Mouse (Mus musculus) heart, embryonic 16.5 days (tissue): ENCODE results near the gene Grpel1. TPM values are rescaled to one million over a fixed set of nuclear protein-coding genes. Genes with fewer than 3 reads are reported as not detected.
A peak's percentile ranks its signal among the peaks of the same experiment; 100 is the strongest.

Experiments
- ATAC-seq: fragments of 200-750 bp; cut with Nextera tagmentation; replicated peaks from 2 replicates; pipeline ENCODE4 v1.8.0; 2017; ENCODE audit warnings: moderate number of reproducible peaks; ENCODE audit not compliant: insufficient read depth, low FRiP score; ENCODE audit errors: extremely low read depth
- H3K27ac ChIP-seq: fragments of 300-500 bp; sonication (generic); 2 replicates; pipeline ENCODE4 v1.5.1; 2014; ENCODE audit warnings: mild to moderate bottlenecking, low read length, control low read depth, moderate library complexity
- H3K27me3 ChIP-seq: fragments of 300-500 bp; sonication (generic); 2 replicates; pipeline ENCODE4 v1.6.1; 2014; ENCODE audit warnings: low read length, mixed read lengths; ENCODE audit not compliant: control insufficient read depth, insufficient read depth
- H3K36me3 ChIP-seq: fragments of 300-500 bp; sonication (generic); 2 replicates; pipeline ENCODE4 v1.6.1; 2014; ENCODE audit not compliant: control insufficient read depth, insufficient read depth
- H3K4me1 ChIP-seq: fragments of 300-500 bp; sonication (generic); 2 replicates; pipeline ENCODE4 v1.6.1; 2014; ENCODE audit warnings: low read length, mixed read lengths; ENCODE audit not compliant: control insufficient read depth, insufficient read depth
- H3K4me2 ChIP-seq: fragments of 300-500 bp; sonication (generic); 2 replicates; pipeline ENCODE4 v1.6.1; 2014; ENCODE audit warnings: low read depth, mild to moderate bottlenecking, control low read depth, low read length
- H3K4me3 ChIP-seq: fragments of 300-500 bp; sonication (generic); 2 replicates; pipeline ENCODE4 v1.5.1; 2014; ENCODE audit warnings: mild to moderate bottlenecking, control low read depth, low read length
- H3K9ac ChIP-seq: fragments of 300-500 bp; sonication (generic); 2 replicates; pipeline ENCODE4 v1.6.1; 2014; ENCODE audit warnings: low read length, control low read depth
- H3K9me3 ChIP-seq: fragments of 300-500 bp; sonication (generic); replicated peaks from 2 replicates; pipeline ENCODE4 v1.6.1; 2016; ENCODE audit warnings: low read length; ENCODE audit not compliant: control insufficient read depth
- WGBS: fragments of 180-500 bp; shearing (Covaris S2); extraction: QIAGEN DNeasy Blood & Tissue Kit; methylation state at CpG from one replicate; pipeline ENCODE4 v1.1.7; 2014; 5-methylcytosine and 5-hydroxymethylcytosine counted together
- polyA plus RNA-seq: library from polyadenylated mRNA; unstranded; fragments of >200 nt; fragmentation: Nextera tagmentation; extraction: Ambion mirVana; gene quantifications from 2 replicates; pipeline ENCODE4 v1.2.1, GENCODE M21; 2015

The Grpel1 gene
- polyA plus RNA-seq, 1 experiment from 2014 or later: 68.4 TPM

DNA sequence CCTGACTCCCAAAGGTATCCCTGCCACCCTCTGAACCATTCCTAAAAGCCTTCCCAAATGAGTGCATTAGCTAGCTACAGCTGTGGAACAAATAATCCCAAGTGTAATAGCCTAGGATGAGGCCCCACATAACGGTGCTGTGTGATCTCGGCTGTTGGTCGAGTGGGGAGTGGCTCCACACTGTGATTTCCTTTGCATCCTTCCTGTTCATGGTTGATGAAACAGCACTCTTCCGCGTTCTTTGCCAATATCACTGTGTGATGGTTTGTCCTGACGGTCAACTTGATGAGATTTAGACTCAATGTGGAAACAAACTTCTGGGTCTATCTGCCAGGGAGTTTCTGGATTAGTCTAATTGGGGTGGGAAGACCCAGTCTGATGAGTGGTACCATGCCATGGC, 12.0 kb upstream of the Grpel1 start:
- 81% methylated on average over 6 of the region's 6 CpGs for WGBS
- no peaks in the 10 kb centered on the region for H3K9me3 ChIP-seq
- H3K27ac ChIP-seq: no peak overlapping the region
- H3K4me1 ChIP-seq: peaks cover 19% of the 10 kb centered on the region
- no peak overlapping the region for H3K4me2 ChIP-seq
- H3K27me3 ChIP-seq: peaks cover 7% of the 10 kb centered on the region
- no peak for ATAC-seq
- H3K9ac ChIP-seq: no peak overlapping the region
- no peak overlapping the region for H3K4me3 ChIP-seq
- no peaks in the 10 kb centered on the region for H3K36me3 ChIP-seq

GRCm38 (mm10) chr5:36457706-36458105, 7.1 kb upstream of the Grpel1 start:
- no peak overlapping the region for H3K4me3 ChIP-seq
- no peak overlapping the region for H3K9ac ChIP-seq
- H3K27ac ChIP-seq: no peak overlapping the region
- H3K4me1 ChIP-seq: no peaks in the 10 kb centered on the region
- WGBS: 80% methylated on average over 4 of the region's 4 CpGs
- H3K27me3 ChIP-seq: peaks cover 2% of the 10 kb centered on the region
- ATAC-seq: no peak
- no peaks in the 10 kb centered on the region for H3K9me3 ChIP-seq
- no peak overlapping the region for H3K4me2 ChIP-seq
- no peaks in the 10 kb centered on the region for H3K36me3 ChIP-seq

DNA sequence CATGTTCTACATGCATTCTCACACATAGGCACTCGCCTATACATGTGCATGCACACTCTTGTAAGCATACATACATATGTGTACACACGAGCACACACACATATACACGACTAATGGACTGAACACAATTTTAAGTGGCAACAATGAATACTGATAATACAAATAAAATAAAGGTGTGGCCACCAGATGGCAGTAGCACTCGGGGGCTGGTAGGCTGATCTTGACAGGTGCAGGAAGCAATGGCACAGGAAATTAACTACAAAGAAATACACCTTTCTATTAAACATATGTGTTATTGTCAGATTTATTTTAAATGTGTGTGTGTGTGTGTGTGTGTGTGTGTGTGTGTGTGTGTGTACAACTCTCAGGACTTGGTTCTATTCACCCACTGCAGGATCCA, 5.9 kb upstream of the Grpel1 start:
- 11% methylated on average over 4 of the region's 4 CpGs for WGBS

GRCm38 (mm10) chr5:36460712-36461111, 4.1 kb upstream of the Grpel1 start:
- WGBS: 86% methylated on average over 2 of the region's 2 CpGs
- Histone ChIP-seq H3K27ac (no peak overlapping the region), H3K4me2 (no peak overlapping the region), H3K9ac (no peak overlapping the region), H3K4me3 (no peak overlapping the region), H3K27me3 (no peaks in the 10 kb centered on the region; the same call in 1 of the 2 replicates), H3K9me3 (no peaks in the 10 kb centered on the region), H3K4me1 (peaks cover 4% of the 10 kb centered on the region), H3K36me3 (no peaks in the 10 kb centered on the region)
- no peak for ATAC-seq

More for the DNA sequence above, 5.9 kb upstream of the Grpel1 start:
- Histone ChIP-seq H3K9me3 (no peaks in the 10 kb centered on the region), H3K4me2 (no peak overlapping the region), H3K27me3 (peaks cover under 1% of the 10 kb centered on the region), H3K4me3 (no peak overlapping the region), H3K36me3 (no peaks in the 10 kb centered on the region), H3K9ac (no peak overlapping the region), H3K27ac (no peak overlapping the region), H3K4me1 (peaks cover under 1% of the 10 kb centered on the region; the same call in 1 of the 2 replicates)
- ATAC-seq: no peak

DNA sequence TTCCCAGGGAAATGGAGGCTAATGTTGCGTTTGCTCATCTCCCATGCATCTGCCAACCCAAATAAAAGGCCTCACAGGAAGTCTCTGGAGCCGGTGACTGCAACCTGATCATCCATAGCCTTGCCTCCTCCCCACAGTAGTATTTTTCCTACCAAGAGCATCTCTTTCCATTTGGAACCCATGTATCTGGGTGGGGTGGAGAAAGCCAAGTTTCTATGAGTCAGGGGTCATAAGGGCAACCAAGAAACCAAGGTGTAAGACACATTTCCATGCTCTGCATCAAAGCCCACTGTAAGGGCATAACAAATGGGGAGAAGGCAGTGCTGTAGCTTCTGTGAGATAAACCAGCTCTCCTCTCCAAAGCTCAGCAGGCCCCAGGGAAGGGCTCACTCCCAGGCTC, 3.6 kb upstream of the Grpel1 start:
- no peak for ATAC-seq
- H3K9me3 ChIP-seq: no peaks in the 10 kb centered on the region
- 61% methylated on average over 2 of the region's 2 CpGs for WGBS

DNA sequence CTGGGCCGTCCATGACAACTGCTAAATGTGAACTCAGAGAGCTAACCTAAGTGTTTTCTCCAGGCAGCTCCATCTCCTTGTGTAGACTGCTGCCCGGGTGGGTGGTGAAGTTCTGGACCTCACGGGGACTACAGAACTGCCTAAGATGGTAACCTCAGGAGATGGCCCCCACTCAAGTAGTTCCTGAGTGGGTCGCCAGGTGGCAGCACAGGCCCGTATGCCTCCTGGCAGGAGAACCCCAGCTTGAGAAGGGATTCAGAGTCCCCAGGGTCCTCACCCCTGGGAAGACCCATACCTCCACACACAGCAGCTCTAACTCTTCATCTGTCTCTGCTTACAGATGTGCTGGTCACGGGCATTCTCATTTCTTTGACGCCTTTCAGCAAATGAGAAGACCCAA, 2.0 kb upstream of the Grpel1 start:
- H3K4me3 ChIP-seq: no peak overlapping the region
- H3K9me3 ChIP-seq: no peaks in the 10 kb centered on the region
- H3K27me3 ChIP-seq: no peaks in the 10 kb centered on the region
- H3K4me2 ChIP-seq: no peak overlapping the region
- no peaks in the 10 kb centered on the region for H3K36me3 ChIP-seq
- peaks cover 17% of the 10 kb centered on the region for H3K4me1 ChIP-seq
- H3K9ac ChIP-seq: no peak overlapping the region
- 11% methylated on average over 7 of the region's 7 CpGs for WGBS
- no peak for ATAC-seq
- H3K27ac ChIP-seq: no peak overlapping the region

More for the DNA sequence above, 3.6 kb upstream of the Grpel1 start:
- H3K27ac ChIP-seq: no peak overlapping the region
- H3K4me2 ChIP-seq: no peak overlapping the region
- no peak overlapping the region for H3K9ac ChIP-seq
- peaks cover 10% of the 10 kb centered on the region for H3K4me1 ChIP-seq
- no peaks in the 10 kb centered on the region for H3K36me3 ChIP-seq
- no peak overlapping the region for H3K4me3 ChIP-seq
- H3K27me3 ChIP-seq: no peaks in the 10 kb centered on the region; the same call in 1 of the 2 replicates

- no peak overlapping the region for H3K4me2 ChIP-seq
- 59% methylated on average over 5 of the region's 5 CpGs for WGBS
- H3K36me3 ChIP-seq: no peaks in the 10 kb centered on the region; the same call in 1 of the 2 replicates
- H3K27me3 ChIP-seq: no peaks in the 10 kb centered on the region
- H3K27ac ChIP-seq: no peak overlapping the region
- no peaks in the 10 kb centered on the region for H3K9me3 ChIP-seq
- H3K4me3 ChIP-seq: no peak overlapping the region
- no peak for ATAC-seq
- no peak overlapping the region for H3K9ac ChIP-seq
- peaks cover 20% of the 10 kb centered on the region for H3K4me1 ChIP-seq
Observed at GRCm38 (mm10) chr5:36463391-36463790, 1.4 kb upstream of the Grpel1 start.

DNA sequence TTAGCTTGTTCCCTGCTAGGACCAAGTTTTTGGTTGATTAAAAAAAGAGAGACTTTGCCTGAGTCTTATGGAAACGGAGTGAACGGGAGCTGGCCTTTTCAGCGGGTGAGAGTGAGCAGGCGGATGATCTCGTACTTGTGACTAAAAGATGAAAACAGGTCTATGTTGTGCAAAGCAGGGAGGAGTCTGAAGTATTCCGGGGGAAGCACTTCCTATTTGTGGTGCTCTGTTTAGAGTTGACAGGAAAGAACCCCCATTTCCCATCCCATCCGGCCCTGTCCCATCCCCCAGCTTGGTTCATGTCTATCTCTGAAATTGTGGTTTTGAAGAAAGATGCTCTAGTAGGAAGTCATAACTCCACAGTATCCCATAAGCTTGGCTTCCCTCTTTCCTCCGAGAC, 1.1 kb downstream of the Grpel1 start:
- Histone ChIP-seq H3K4me1 (peaks cover 20% of the 10 kb centered on the region), H3K4me2 (peak overlapping the region; percentile 99), H3K9ac (peak overlapping the region; percentile 85), H3K27ac (peak overlapping the region; percentile 66), H3K27me3 (no peaks in the 10 kb centered on the region), H3K36me3 (peaks cover 15% of the 10 kb centered on the region), H3K4me3 (peak overlapping the region; percentile 79), H3K9me3 (no peaks in the 10 kb centered on the region)
- ATAC-seq: no peak
- WGBS: 19% methylated on average over 8 of the region's 8 CpGs

- ATAC-seq: no peak
- H3K4me2 ChIP-seq: no peak overlapping the region
- 94% methylated on average over 8 of the region's 8 CpGs for WGBS
Observed at GRCm38 (mm10) chr5:36471206-36471605, 6.4 kb downstream of the Grpel1 start.

More at GRCm38 (mm10) chr5:36471206-36471605, 6.4 kb downstream of the Grpel1 start:
- Histone ChIP-seq H3K4me3 (no peak overlapping the region), H3K27ac (no peak overlapping the region), H3K9me3 (no peaks in the 10 kb centered on the region), H3K36me3 (peaks cover 39% of the 10 kb centered on the region), H3K9ac (no peak overlapping the region), H3K27me3 (no peaks in the 10 kb centered on the region), H3K4me1 (peaks cover 10% of the 10 kb centered on the region)
